ENCODE assay signal across 21 mouse cellular contexts in the genomic region with DNA sequence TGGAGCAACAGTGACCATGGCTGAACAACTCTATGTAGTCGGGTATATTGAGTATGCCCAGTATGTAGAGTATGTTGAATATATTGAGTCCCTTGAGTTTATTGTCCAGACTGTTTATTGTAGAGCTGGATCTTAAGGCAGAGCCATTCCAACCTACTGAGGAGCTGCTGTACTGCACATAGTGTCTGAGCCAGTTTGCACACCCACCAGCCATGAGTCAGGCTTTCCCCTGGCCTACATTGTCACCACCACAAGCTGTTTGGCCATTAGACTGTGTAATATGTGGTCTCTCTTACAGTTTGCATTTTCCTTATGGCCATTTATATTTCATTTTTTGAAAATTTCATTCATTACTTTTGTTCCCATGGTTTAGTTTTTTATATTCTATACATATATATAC. TPM values are rescaled to one million over a fixed set of nuclear protein-coding genes. Genes with fewer than 3 reads are reported as not detected.
DNase-seq lines count a peak whose midpoint lies in the region; ATAC-seq lines count a peak whose summit lies in the region.
"Had no signal": no experiment of that assay in that cellular context is flagged by ENCODE, and none has a peak within 500 bp of the region (broad histone marks: within the 10 kb centered on the region; RNA-seq: fewer than 3 reads in every experiment).

No protein-coding gene starts in this region.

- peak; percentile 100 for ATAC-seq in frontal cortex, adult (ENCODE audit: low TSS enrichment)
- ATAC-seq: forebrain, embryonic 16.5 days; intestine, embryonic 16.5 days; midbrain, embryonic 15.5 days; Patski had no signal

- no peak for DNase-seq in frontal cortex, postnatal 10 days (ENCODE audit: low spot score in 2 of 2)
- peak; percentile 47 to 64 for DNase-seq in left cerebral cortex, adult 18-20 months (ENCODE audit: low spot score in 2 of 2)
- DNase-seq in left cerebral cortex, postnatal 10 days (ENCODE audit: extremely low spot score in 1 of 2, low spot score in 2 of 2), result no peak
- peak; percentile 78 for DNase-seq in brain, adult 2 months (ENCODE audit: low read depth, low spot score)
- peak; percentile 36 for DNase-seq in telencephalon, adult 2 months (ENCODE audit: low read depth, low spot score)
- DNase-seq in kidney, postnatal 4 days, result no peak
- DNase-seq: adrenal gland, postnatal 10 days; cerebellum, adult 11 months; cerebellum, adult 9-11 months; heart, adult 2 months; heart, postnatal 4 days; kidney, adult 8-10 months had no signal

- intact Hi-C loops in left cerebral cortex, postnatal 10 days (cut with DNase I), result no loop called here

RNA-seq across cellular contexts. Expression of a gene that starts 16.5 kb away (rescaled TPM):
- total RNA-seq in left cerebral cortex, adult 18-20 months (2021), result not detected
- total RNA-seq in left cerebral cortex, postnatal 10 days (2021), result under 1 TPM in 1 of 2 experiments, not detected in 1; 0.17 TPM
- total RNA-seq: adrenal gland, postnatal 10 days; G1E; gastrocnemius, adult 8-10 months; heart, adult 2 months; heart, postnatal 4 days; left cerebral cortex, adult 8-10 months; neutrophil, adult 5-6 weeks had no signal

RNA-seq across cellular contexts. Expression of a gene that starts 30.7 kb away (rescaled TPM):
- total RNA-seq in left cerebral cortex, adult 18-20 months (2021), result under 1 TPM; 0.47 to 0.58 TPM
- total RNA-seq in left cerebral cortex, postnatal 10 days (2021), result 1 to 10 TPM; 1.5 to 1.7 TPM

RNA-seq across cellular contexts. Expression of a gene that starts 47.4 kb away (rescaled TPM):
- total RNA-seq in left cerebral cortex, adult 18-20 months (2021), result 10 to 100 TPM; 28.7 to 30.3 TPM
- 10 to 100 TPM; 32.9 to 36.5 TPM for total RNA-seq in left cerebral cortex, postnatal 10 days (2021)

Comparison
In these comparisons a context has a peak if more than half of its experiments do, and no peak if none do; other contexts are left out.
1. DNase-seq: peak in left cerebral cortex, adult 18-20 months (2 of 2), brain, adult 2 months (single experiment) and telencephalon, adult 2 months (single experiment); none in frontal cortex, postnatal 10 days (0 of 2), left cerebral cortex, postnatal 10 days (0 of 2) and kidney, postnatal 4 days (0 of 2).